Mouse (Mus musculus): ENCODE measurements around the gene Ctnnbl1.

DNA sequence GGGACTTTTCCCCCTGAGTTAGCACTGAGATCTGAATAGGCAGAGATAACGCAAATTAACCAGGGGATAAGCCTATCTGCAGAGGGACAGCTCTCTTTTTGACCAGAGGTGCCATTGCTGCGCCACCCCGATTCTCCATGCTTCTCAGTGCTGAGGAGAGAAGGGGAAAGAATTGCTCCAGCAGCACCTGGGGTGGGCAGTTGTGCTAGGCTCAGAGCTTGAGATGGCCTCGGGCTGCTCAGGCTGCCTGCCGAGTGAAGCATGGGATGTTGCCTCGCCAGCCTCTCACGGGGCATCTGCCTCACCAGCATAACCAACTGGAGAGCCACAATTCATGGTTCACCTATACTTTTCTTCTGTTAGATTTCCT is 15.2 kb downstream of the Ctnnbl1 start:
- TF ChIP-seq CTCF (IDR thresholded peaks at IDR 0.05; ENCODE audit: extremely low read depth, insufficient read depth, insufficient read length, insufficient replicate concordance) (no peak), POLR2A (IDR thresholded peaks at IDR 0.05; ENCODE audit: low read depth, low read length) (no peak)
